In genomic region chr14:25225214-25225613, GRCm38 (mm10) we compare ENCODE assay signal across 10 mouse cellular contexts.
DNase-seq lines count a peak whose midpoint lies in the region; ATAC-seq lines count a peak whose summit lies in the region.
"Had no signal": no experiment of that assay in that cellular context is flagged by ENCODE, and none has a peak within 500 bp of the region (broad histone marks: within the 10 kb centered on the region; RNA-seq: fewer than 3 reads in every experiment).

No protein-coding gene starts in this region.

- peak; percentile 47 for DNase-seq in cerebellum, adult 9-11 months
- peak; percentile 44 for DNase-seq in right cerebral cortex, postnatal 14 days
- no peak for DNase-seq in right cerebral cortex, postnatal 25 days
- DNase-seq in limb, embryonic 10.5 days (ENCODE audit: low spot score) = no peak
- no peak for DNase-seq in gastrocnemius, postnatal 4 days (ENCODE audit: low spot score in 2 of 2)
- DNase-seq in adrenal gland, adult 18-20 months (ENCODE audit: low spot score in 2 of 2) = no peak
- no peak for DNase-seq in layer of hippocampus, postnatal 14 days (ENCODE audit: low spot score in 2 of 2)
- DNase-seq: gastrocnemius, postnatal 25 days; retina, postnatal 1 day had no signal

- ATAC-seq in cerebellum, adult (ENCODE audit: insufficient number of reproducible peaks, low FRiP score, low TSS enrichment) = no peak

- no peaks in the 10 kb centered on the region for H3K36me3 ChIP-seq in limb, embryonic 10.5 days

- peak overlapping the region; percentile 90 for H3K27ac ChIP-seq in limb, embryonic 10.5 days

- H3K4me1 ChIP-seq in limb, embryonic 10.5 days = peaks cover 60% of the 10 kb centered on the region

- H3K9me3 ChIP-seq in limb, embryonic 10.5 days (replicated peaks) = no peaks in the 10 kb centered on the region

- H3K4me3 ChIP-seq in limb, embryonic 10.5 days = no peak overlapping the region

- no peaks in the 10 kb centered on the region for H3K27me3 ChIP-seq in limb, embryonic 10.5 days (ENCODE audit: low read depth, poor library complexity, severe bottlenecking)

- 34% methylated on average over 3 of the region's 3 CpGs for WGBS in limb, embryonic 10.5 days

Comparison
In these comparisons a context has a peak if more than half of its experiments do, and no peak if none do; other contexts are left out.
1. DNase-seq: peak in cerebellum, adult 9-11 months (single experiment) and right cerebral cortex, postnatal 14 days (single experiment); none in right cerebral cortex, postnatal 25 days (single experiment), limb, embryonic 10.5 days (single experiment), gastrocnemius, postnatal 4 days (0 of 2), adrenal gland, adult 18-20 months (0 of 2) and layer of hippocampus, postnatal 14 days (0 of 2).